In genomic region chr17:37000863-37001262, GRCm38 (mm10) we compare ENCODE assay signal across 8 mouse cellular contexts. TPM values are rescaled to one million over a fixed set of nuclear protein-coding genes. Genes with fewer than 3 reads are reported as not detected.
DNase-seq lines count a peak whose midpoint lies in the region; ATAC-seq and TF ChIP-seq lines count a peak whose summit lies in the region.

Gene Zfp57, plus strand, starts transcription at chr17:37001163.

- TF ChIP-seq POLR2A in cortical plate, adult 2 months (IDR thresholded peaks at IDR 0.05; ENCODE audit: extremely low read depth, insufficient read depth, low read length) = no peak
- TF ChIP-seq POLR2A in thymus, adult 2 months (IDR thresholded peaks at IDR 0.05; ENCODE audit: control insufficient read depth, extremely low read depth, insufficient read depth, low read length, poor library complexity) = no peak

- peaks cover 9% of the 10 kb centered on the region for H3K36me3 ChIP-seq in forebrain, postnatal 0 days (ENCODE audit: insufficient read depth)
- no peaks in the 10 kb centered on the region for H3K36me3 ChIP-seq in midbrain, embryonic 11.5 days (ENCODE audit: control insufficient read depth, insufficient read depth, low read length)
- no peaks in the 10 kb centered on the region for H3K36me3 ChIP-seq in thymus, adult 2 months (ENCODE audit: control insufficient read depth, insufficient read depth, low read length)

- no peaks in the 10 kb centered on the region; the same call in 1 of the 2 replicates for H3K4me1 ChIP-seq in cortical plate, adult 2 months (ENCODE audit: control insufficient read depth, insufficient read depth, low read length)
- H3K4me1 ChIP-seq in forebrain, postnatal 0 days (ENCODE audit: insufficient read depth) = peaks cover 7% of the 10 kb centered on the region; the same call in 1 of the 2 replicates
- H3K4me1 ChIP-seq in midbrain, embryonic 11.5 days (ENCODE audit: control insufficient read depth, insufficient read depth, low read length) = peaks cover 3% of the 10 kb centered on the region; the same call in 1 of the 2 replicates
- peaks cover 5% of the 10 kb centered on the region for H3K4me1 ChIP-seq in thymus, adult 2 months (replicated peaks; ENCODE audit: control insufficient read depth, insufficient read depth, low read length)

- no peak within 1 kb of the TSS for H3K27ac ChIP-seq in cortical plate, adult 2 months (ENCODE audit: insufficient read depth, low read length)
- no peak within 1 kb of the TSS for H3K27ac ChIP-seq in forebrain, postnatal 0 days (ENCODE audit: low read depth, low read length)
- no peak within 1 kb of the TSS for H3K27ac ChIP-seq in midbrain, embryonic 11.5 days (ENCODE audit: low read depth, low read length)
- H3K27ac ChIP-seq in thymus, adult 2 months (ENCODE audit: control insufficient read depth, insufficient read depth, low read length) = no peak within 1 kb of the TSS

- intact Hi-C loops in gastrocnemius, postnatal 14 days (cut with DNase I; ENCODE audit: low total_unique reads) = no loop called here

- H3K9me3 ChIP-seq in forebrain, postnatal 0 days (ENCODE audit: low read length) = no peaks in the 10 kb centered on the region
- H3K9me3 ChIP-seq in midbrain, embryonic 11.5 days (ENCODE audit: control insufficient read depth, low read length) = no peaks in the 10 kb centered on the region

- H3K4me2 ChIP-seq in forebrain, postnatal 0 days (ENCODE audit: low read depth) = peak within 1 kb of the TSS; percentile 60
- peak within 1 kb of the TSS; percentile 78 for H3K4me2 ChIP-seq in midbrain, embryonic 11.5 days

- 93% methylated on average over 7 of the region's 7 CpGs for WGBS in forebrain, postnatal 0 days
- 95% methylated on average over 7 of the region's 7 CpGs for WGBS in midbrain, embryonic 11.5 days
- WGBS in thymus, adult 2 months = 97% methylated on average over 7 of the region's 7 CpGs

- no peak within 1 kb of the TSS; the same call in 1 of the 2 replicates for H3K4me3 ChIP-seq in cortical plate, adult 2 months (ENCODE audit: insufficient read depth, low read length)
- peak within 1 kb of the TSS; percentile 79; the same call in 1 of the 2 replicates for H3K4me3 ChIP-seq in forebrain, postnatal 0 days (ENCODE audit: low read depth, low read length)
- no peak within 1 kb of the TSS for H3K4me3 ChIP-seq in midbrain, embryonic 11.5 days (ENCODE audit: low read depth, low read length)
- H3K4me3 ChIP-seq in thymus, adult 2 months (ENCODE audit: control insufficient read depth, insufficient read depth, low read length) = no peak within 1 kb of the TSS

- no peak for DNase-seq in layer of hippocampus, postnatal 10 days (ENCODE audit: low spot score in 2 of 2)
- DNase-seq in layer of hippocampus, adult 18-20 months (ENCODE audit: low spot score in 2 of 2) = no peak
- no peak for DNase-seq in forebrain, postnatal 0 days
- no peak for DNase-seq in midbrain, embryonic 11.5 days (ENCODE audit: low spot score, missing footprints)
- DNase-seq in ovary, adult 18-20 months (ENCODE audit: low spot score) = no peak
- DNase-seq in thymus, adult 2 months = no peak
- no peak for DNase-seq in gastrocnemius, postnatal 14 days

- no peaks in the 10 kb centered on the region for H3K27me3 ChIP-seq in forebrain, postnatal 0 days (ENCODE audit: insufficient read depth, low read length)
- no peaks in the 10 kb centered on the region for H3K27me3 ChIP-seq in midbrain, embryonic 11.5 days (ENCODE audit: control insufficient read depth, insufficient read depth, low read length)
- H3K27me3 ChIP-seq in thymus, adult 2 months (ENCODE audit: control insufficient read depth, insufficient read depth, low read length) = peaks cover 7% of the 10 kb centered on the region; the same call in 1 of the 2 replicates

- ATAC-seq in forebrain, postnatal 0 days = no peak
- no peak for ATAC-seq in midbrain, embryonic 11.5 days (ENCODE audit: low FRiP score)

- H3K9ac ChIP-seq in forebrain, postnatal 0 days = no peak within 1 kb of the TSS
- H3K9ac ChIP-seq in midbrain, embryonic 11.5 days (ENCODE audit: low read length) = no peak within 1 kb of the TSS

- TF ChIP-seq CTCF in cortical plate, adult 2 months (IDR thresholded peaks at IDR 0.05; ENCODE audit: extremely low read depth, insufficient read depth, low read length) = no peak
- no peak for TF ChIP-seq CTCF in forebrain, postnatal 0 days (IDR thresholded peaks at IDR 0.05; ENCODE audit: low read depth)
- no peak for TF ChIP-seq CTCF in thymus, adult 2 months (IDR thresholded peaks at IDR 0.05; ENCODE audit: borderline replicate concordance, control insufficient read depth, extremely low read depth, insufficient read depth, low read length, poor library complexity)

RNA-seq across cellular contexts. Expression of gene Zfp57, which starts in this region (rescaled TPM):
- 10 to 100 TPM; 73.3 to 83.7 TPM for total RNA-seq in layer of hippocampus, postnatal 10 days (2021)
- 1 to 10 TPM; 8.1 to 8.7 TPM for total RNA-seq in layer of hippocampus, adult 18-20 months (2021)
- 25.2 and 29.3 TPM in 2 replicates for polyA plus RNA-seq in cortical plate, adult 2 months (2012; rRNA removed)
- 208 and 220 TPM in 2 replicates for total RNA-seq in forebrain, postnatal 0 days (2014; rRNA removed)
- polyA plus RNA-seq in forebrain, postnatal 0 days (2015; fragmentation: Nextera tagmentation; extraction: Ambion mirVana) = 113 and 148 TPM in 2 replicates
- 89.9 and 102 TPM in 2 replicates for polyA plus RNA-seq in midbrain, embryonic 11.5 days (2014; fragmentation: Nextera tagmentation; extraction: Ambion mirVana)
- 0.94 and 1.1 TPM in 2 replicates for polyA plus RNA-seq in thymus, adult 2 months (2012; rRNA removed)
- 1 to 10 TPM in 1 of 2 experiments, under 1 TPM in 1; 0.74 to 1.5 TPM for total RNA-seq in gastrocnemius, postnatal 14 days (2021)

Comparison
In these comparisons a context has a peak if more than half of its experiments do, and no peak if none do; other contexts are left out.
1. RNA of gene Zfp57 (total RNA-seq): 208 to 220 TPM in forebrain, postnatal 0 days and 73.3 to 83.7 TPM in layer of hippocampus, postnatal 10 days; 8.1 to 8.7 TPM in layer of hippocampus, adult 18-20 months and 0.74 to 1.5 TPM in gastrocnemius, postnatal 14 days; every median in the first group is over 4 times any median in the second.
2. RNA of gene Zfp57 (polyA plus RNA-seq): 113 to 148 TPM in forebrain, postnatal 0 days, 89.9 to 102 TPM in midbrain, embryonic 11.5 days and 25.2 to 29.3 TPM in cortical plate, adult 2 months; 0.94 to 1.1 TPM in thymus, adult 2 months; every median in the first group is over 10 times any median in the second.